Mouse (Mus musculus) G1E (cell line): Measurements from ENCODE around the gene Wdr54. TPM values are rescaled to one million over a fixed set of nuclear protein-coding genes. Genes with fewer than 3 reads are reported as not detected.
A peak's percentile ranks its signal among the peaks of the same experiment; 100 is the strongest.

Experiments
- ATAC-seq: 2 replicates; pipeline ENCODE4 v1.8.0; 2016; ENCODE audit warnings: mild to moderate bottlenecking; ENCODE audit not compliant: insufficient number of reproducible peaks, poor library complexity, low FRiP score, severe bottlenecking; ENCODE audit errors: extremely low read depth
- DNase-seq: peaks from one replicate; pipeline ENCODE4 v3.0.0; 2012; ENCODE audit warnings: low spot score
- H3K27me3 ChIP-seq: 2 replicates; pipeline ENCODE4 v1.6.1; 2012; ENCODE audit warnings: mild to moderate bottlenecking, low read length, inconsistent platforms; ENCODE audit not compliant: insufficient read depth
- H3K36me3 ChIP-seq: replicated peaks from 2 replicates; pipeline ENCODE3; 2012; ENCODE audit warnings: mild to moderate bottlenecking, inconsistent platforms
- H3K4me1 ChIP-seq: 2 replicates; pipeline ENCODE4 v1.6.1; 2012; ENCODE audit warnings: low read depth, low read length, inconsistent platforms, mixed read lengths; ENCODE audit not compliant: insufficient read depth
- H3K4me3 ChIP-seq: 2 replicates; pipeline ENCODE4 v1.5.1; 2012; ENCODE audit warnings: low read depth, mild to moderate bottlenecking, inconsistent platforms, low read length, moderate library complexity, mixed read lengths
- H3K9me3 ChIP-seq: replicated peaks from 2 replicates; pipeline ENCODE4 v1.6.1; 2012; ENCODE audit warnings: inconsistent platforms
- CTCF ChIP-seq: IDR thresholded peaks from 2 replicates; pipeline ENCODE4 v1.5.1; 2012; ENCODE audit warnings: low read depth, low read length, inconsistent platforms, mixed read lengths
- GATA1 ChIP-seq: IDR thresholded peaks from 2 replicates; pipeline ENCODE4 v1.6.1; 2012; ENCODE audit warnings: borderline replicate concordance, low read length, inconsistent platforms, mixed read lengths
- GATA2 ChIP-seq: IDR thresholded peaks from 2 replicates; pipeline ENCODE4 v1.6.1; 2012; ENCODE audit warnings: low read depth, low read length, inconsistent platforms, borderline replicate concordance
- POLR2AphosphoS5 ChIP-seq: IDR thresholded peaks from 2 replicates; pipeline ENCODE4 v1.6.1; 2012; ENCODE audit warnings: low read depth, low read length, inconsistent platforms; ENCODE audit not compliant: insufficient replicate concordance
- TAL1 ChIP-seq: conservative IDR thresholded peaks from 2 replicates; pipeline ENCODE4 v1.6.1; 2012; ENCODE audit warnings: low read depth, low read length, inconsistent platforms, mixed read lengths
- polyA plus RNA-seq: library from polyadenylated mRNA; stranded (reverse); fragments of >175 nt; gene quantifications from 2 replicates; pipeline ENCODE4 v1.2.3, GENCODE M21; 2012
- total RNA-seq, 2 experiments: library from RNA; stranded (forward) in 1 of 2; stranded (reverse) in 1 of 2; fragments of 200-1000 nt in 1 of 2; fragments of >200 nt in 1 of 2; fragmentation: Nextera tagmentation in 1 of 2; gene quantifications; 2 replicates each; pipeline ENCODE4 v1.2.3; 2014 to 2017

Gene Wdr54
- total and polyA plus RNA-seq, 3 experiments: 0.27 TPM; not detected in 2

DNA sequence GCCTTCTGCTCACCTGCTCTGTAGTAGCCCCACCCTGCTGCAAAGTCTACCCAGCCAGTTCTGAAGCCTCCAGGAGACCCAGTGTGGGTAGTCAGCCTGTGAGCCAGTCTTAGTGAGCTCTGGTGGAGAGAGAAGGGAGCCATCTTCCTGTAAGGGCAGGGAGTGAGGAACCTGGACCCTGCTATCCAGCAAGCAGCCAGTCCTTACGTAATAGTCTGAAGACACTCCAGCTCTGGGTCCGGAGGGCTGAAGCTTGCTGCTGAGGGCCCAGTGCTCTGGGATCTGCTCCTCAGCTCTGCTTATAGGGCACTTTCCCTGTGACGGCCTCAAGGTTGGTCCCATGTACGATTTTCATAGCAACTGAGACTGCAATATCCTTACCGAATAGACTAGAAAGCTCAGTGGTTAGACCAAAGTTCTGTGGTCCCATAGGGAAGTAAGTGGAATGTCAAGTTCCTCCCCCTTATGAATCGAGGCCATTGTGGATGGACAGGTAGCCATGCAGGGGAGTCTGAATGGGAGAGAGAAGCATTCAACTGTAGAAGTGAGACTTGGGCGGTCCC is 21.2 kb downstream of the Wdr54 start, which contains the start of gene Rtkn:
Gene Rtkn, plus strand, starts transcription at position 513 of the 563 bp plus-strand sequence.
- Histone ChIP-seq H3K27me3 (peaks cover 2% of the 10 kb centered on the region; the same call in 1 of the 2 replicates), H3K4me3 (0 out of 2 replicates have a peak within 1 kb of the TSS, but pooled peaks have one; percentile 74), H3K9me3 (no peaks in the 10 kb centered on the region), H3K4me1 (peaks cover 55% of the 10 kb centered on the region), H3K36me3 (peaks cover 12% of the 10 kb centered on the region)
- DNase-seq: no peak
- TF ChIP-seq TAL1 (no peak), GATA2 (no peak), GATA1 (no peak), CTCF (no peak), POLR2AphosphoS5 (no peak)
- no peak for ATAC-seq

DNA sequence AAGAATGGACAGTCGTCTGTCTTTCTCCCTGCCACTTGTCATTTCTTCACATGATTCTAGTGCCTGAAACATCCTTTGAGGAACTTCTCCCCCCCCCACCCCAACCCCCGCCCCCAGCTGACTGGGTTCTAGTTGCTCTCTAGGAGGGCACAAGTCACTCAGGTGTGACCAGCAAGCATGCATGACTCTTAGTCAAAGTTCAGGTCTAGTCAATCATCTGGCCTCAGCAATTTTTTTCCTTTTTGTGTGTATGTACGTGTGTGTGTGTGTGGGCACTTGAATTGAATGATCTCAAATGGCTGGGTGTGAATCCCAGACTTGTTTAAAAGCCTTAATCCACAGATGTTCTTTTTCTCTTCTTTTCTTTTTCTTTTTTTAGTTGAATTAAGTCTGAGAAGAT is 22.0 kb downstream of the Wdr54 start:
- H3K9me3 ChIP-seq: no peaks in the 10 kb centered on the region
- ATAC-seq (no peak), DNase-seq (no peak)
- no peaks in the 10 kb centered on the region; the same call in 1 of the 2 replicates for H3K27me3 ChIP-seq
- peaks cover 10% of the 10 kb centered on the region for H3K36me3 ChIP-seq
- TF ChIP-seq POLR2AphosphoS5: no peak
- TF ChIP-seq GATA2: no peak
- TF ChIP-seq TAL1: no peak
- TF ChIP-seq CTCF: no peak
- TF ChIP-seq GATA1: no peak
- no peak overlapping the region for H3K4me3 ChIP-seq
- H3K4me1 ChIP-seq: peaks cover 55% of the 10 kb centered on the region

DNA sequence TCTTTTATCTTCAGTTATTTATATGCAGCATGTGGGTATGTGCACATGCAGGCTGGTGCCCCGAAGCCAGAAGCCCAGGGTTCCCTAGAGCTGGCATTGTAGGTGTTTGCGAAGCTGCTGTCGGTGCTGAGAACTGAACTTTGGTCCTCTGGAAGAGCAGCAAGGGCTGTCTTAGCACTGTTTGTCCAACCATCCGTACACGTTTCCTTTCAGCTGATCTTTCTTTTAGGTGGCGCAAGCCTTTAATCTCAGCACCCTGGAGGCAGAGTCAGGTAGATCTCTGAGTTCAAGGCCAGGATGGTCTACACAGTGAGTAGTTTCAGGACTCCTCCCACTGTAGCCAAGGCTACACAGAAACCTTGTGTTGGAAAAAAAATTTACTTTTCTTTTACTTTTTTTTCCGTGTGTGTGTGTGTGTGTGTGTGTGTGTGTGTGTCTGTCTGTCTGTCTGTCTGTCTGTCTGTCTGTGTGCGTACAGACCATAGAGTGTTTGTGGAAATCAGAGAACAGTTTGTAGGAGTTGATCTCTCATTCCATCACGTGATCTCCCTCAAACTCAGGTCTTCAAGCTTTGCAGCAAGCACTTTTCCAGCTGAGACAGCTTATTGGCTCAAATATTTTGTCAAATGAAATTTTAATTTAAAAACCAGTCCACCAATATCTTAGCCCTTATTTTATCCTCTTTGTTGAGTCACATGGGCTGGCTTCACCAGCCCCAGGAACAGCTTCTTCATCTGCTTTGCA is 23.8 kb downstream of the Wdr54 start:
- no peaks in the 10 kb centered on the region; the same call in 1 of the 2 replicates for H3K27me3 ChIP-seq
- no peaks in the 10 kb centered on the region for H3K9me3 ChIP-seq
- H3K4me1 ChIP-seq: peaks cover 40% of the 10 kb centered on the region
- TF ChIP-seq POLR2AphosphoS5: no peak
- no peak for TF ChIP-seq CTCF
- no peak for TF ChIP-seq GATA1
- TF ChIP-seq TAL1: no peak
- ATAC-seq (no peak), DNase-seq (no peak)
- peaks cover 10% of the 10 kb centered on the region for H3K36me3 ChIP-seq
- no peak overlapping the region for H3K4me3 ChIP-seq

DNA sequence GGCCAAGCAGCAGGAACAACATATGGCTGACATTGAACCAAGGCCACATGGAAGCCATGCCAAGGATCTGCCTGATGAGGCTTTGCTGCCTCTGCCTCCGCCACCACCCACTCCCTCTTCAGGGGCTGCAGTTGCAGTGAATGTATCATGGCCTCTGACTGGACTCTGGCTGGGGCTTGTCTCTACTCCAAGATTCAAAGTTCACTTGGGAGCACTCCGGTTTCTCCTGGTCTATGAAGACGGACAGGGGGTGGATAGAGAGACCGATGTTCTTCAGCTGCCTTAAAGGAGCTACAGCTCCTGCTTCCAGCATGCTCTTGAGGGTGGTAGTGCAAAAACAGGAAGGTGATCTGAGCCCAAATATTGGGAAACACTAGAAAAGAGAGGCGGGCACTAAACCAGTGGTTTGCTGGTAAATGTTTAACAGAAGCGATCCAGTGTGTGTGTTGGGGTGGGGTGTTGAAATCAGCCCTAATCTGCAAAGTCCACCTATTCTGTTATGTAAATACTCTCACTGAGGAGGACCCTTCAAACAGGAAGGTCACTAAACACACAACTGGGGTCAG is 24.6 kb downstream of the Wdr54 start:
- Histone ChIP-seq H3K9me3 (no peaks in the 10 kb centered on the region), H3K27me3 (no peaks in the 10 kb centered on the region; the same call in 1 of the 2 replicates), H3K4me1 (peaks cover 32% of the 10 kb centered on the region), H3K4me3 (no peak overlapping the region), H3K36me3 (peaks cover 10% of the 10 kb centered on the region)
- ATAC-seq (no peak), DNase-seq (no peak)
- TF ChIP-seq CTCF (no peak), GATA2 (no peak), TAL1 (no peak), GATA1 (no peak), POLR2AphosphoS5 (no peak)

GRCm38 (mm10) chr6:83127419-83127818 is 28.8 kb downstream of the Wdr54 start:
- ATAC-seq (no peak), DNase-seq (no peak)
- H3K36me3 ChIP-seq: peaks cover 15% of the 10 kb centered on the region
- no peak overlapping the region for H3K4me3 ChIP-seq
- H3K27me3 ChIP-seq: no peaks in the 10 kb centered on the region; the same call in 1 of the 2 replicates
- TF ChIP-seq POLR2AphosphoS5: no peak
- peak; percentile 31; the same call in 1 of the 2 replicates for TF ChIP-seq CTCF
- peaks cover 43% of the 10 kb centered on the region for H3K4me1 ChIP-seq
- no peaks in the 10 kb centered on the region for H3K9me3 ChIP-seq

DNA sequence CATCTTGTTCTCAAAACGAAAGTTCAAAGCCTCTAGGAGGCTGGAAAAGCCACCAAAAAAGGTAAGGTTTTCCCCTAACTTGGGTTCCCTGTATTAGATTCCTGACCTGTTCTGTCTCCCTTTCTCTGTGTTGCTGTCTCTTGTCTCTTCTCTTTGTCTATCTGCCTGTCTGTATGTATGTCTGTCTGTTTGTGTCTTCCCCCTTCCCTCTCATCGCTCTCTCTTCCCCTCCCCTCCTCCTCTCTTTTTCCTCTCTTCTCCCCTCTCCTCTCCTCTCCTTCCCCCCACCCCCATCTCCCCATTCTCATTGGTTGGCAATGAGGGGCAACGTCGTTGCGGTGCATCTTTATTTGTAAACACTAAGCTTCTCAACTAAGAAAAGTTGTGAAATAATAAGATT is 30.9 kb downstream of the Wdr54 start, which contains the start of gene Ino80b:
Gene Ino80b, minus strand, starts transcription at position 101 of the 400 bp plus-strand sequence.
- Histone ChIP-seq H3K27me3 (no peaks in the 10 kb centered on the region), H3K36me3 (peaks cover 21% of the 10 kb centered on the region), H3K4me3 (peak within 1 kb of the TSS; percentile 77), H3K9me3 (no peaks in the 10 kb centered on the region), H3K4me1 (peaks cover 46% of the 10 kb centered on the region)
- DNase-seq (no peak), ATAC-seq (no peak)
- TF ChIP-seq TAL1 (no peak), POLR2AphosphoS5 (no peak), CTCF (no peak), GATA1 (no peak)
